Mouse (Mus musculus) CD4-positive naive resting alpha-beta T cell, adult 57 days (primary cell): Measurements from ENCODE around the gene Akr1c12. TPM values are rescaled to one million over a fixed set of nuclear protein-coding genes. Genes with fewer than 3 reads are reported as not detected.

Experiments used
- total RNA-seq: library from RNA; stranded (reverse); gene quantifications from one replicate; pipeline ENCODE4 v1.2.4, GENCODE M21; 2023

The Akr1c12 gene
- 1.7 TPM for total RNA-seq

GRCm38 (mm10) chr13:4279284-4279683 is at the start of gene Akr1c12:
Akr1c12 (minus strand) TSS chr13:4279433.

GRCm38 (mm10) chr13:4228441-4228840 is 50.8 kb downstream of the Akr1c12 start, which contains the start of gene Akr1c19:
Akr1c19 (plus strand) TSS chr13:4228700.

Other genes with a start within 250 kb of the Akr1c12 start
- not detected for gene Akr1c14, start 230.4 kb downstream of the Akr1c12 start, total RNA-seq
- gene Akr1c18, start 128.8 kb downstream of the Akr1c12 start, total RNA-seq = 0.53 TPM
- gene Akr1c13, start 88.3 kb downstream of the Akr1c12 start, total RNA-seq = 10.9 TPM
- gene Akr1c19, start 50.7 kb downstream of the Akr1c12 start, total RNA-seq = not detected
- gene Akr1c6, start 154.9 kb upstream of the Akr1c12 start, total RNA-seq = not detected
- not detected for gene Akr1c20, start 243.9 kb upstream of the Akr1c12 start, total RNA-seq